Mouse (Mus musculus): ENCODE data around the gene Gm9964. TPM values are rescaled to one million over a fixed set of nuclear protein-coding genes. Genes with fewer than 3 reads are reported as not detected.

The Gm9964 gene
- not detected in 2 replicates for polyA plus RNA-seq (2015; fragmentation: Nextera tagmentation; extraction: Ambion mirVana)

GRCm38 (mm10) chr11:79296856-79297491 is at the start of gene Gm9964:
Gm9964 (minus strand) TSS chr11:79296906.
- H3K9ac ChIP-seq = no peak within 1 kb of the TSS
- no peaks in the 10 kb centered on the region for H3K27me3 ChIP-seq
- no peak for ATAC-seq (ENCODE audit: insufficient read depth)
- WGBS (ENCODE audit: insufficient replicate concordance) = 42% methylated on average over 5 of the region's 5 CpGs
- H3K4me1 ChIP-seq (replicated peaks) = no peaks in the 10 kb centered on the region; the same call in 1 of the 2 replicates
- H3K4me2 ChIP-seq = no peak within 1 kb of the TSS
- H3K4me3 ChIP-seq (replicated peaks) = no peak within 1 kb of the TSS
- H3K27ac ChIP-seq (replicated peaks) = no peak within 1 kb of the TSS
- no peaks in the 10 kb centered on the region for H3K36me3 ChIP-seq (replicated peaks)
- no peaks in the 10 kb centered on the region for H3K9me3 ChIP-seq (replicated peaks)

- Histone ChIP-seq H3K4me1 (replicated peaks) (peaks cover 23% of the 10 kb centered on the region), H3K4me2 (peak overlapping the region; percentile 94), H3K9ac (peak overlapping the region; percentile 84), H3K36me3 (replicated peaks) (no peaks in the 10 kb centered on the region), H3K27me3 (no peaks in the 10 kb centered on the region), H3K4me3 (replicated peaks) (peak overlapping the region; percentile 86), H3K27ac (replicated peaks) (peak overlapping the region; percentile 71), H3K9me3 (replicated peaks) (no peaks in the 10 kb centered on the region)
- ATAC-seq (ENCODE audit: insufficient read depth) = peak; percentile 68
- WGBS (ENCODE audit: insufficient replicate concordance) = 3% methylated on average over 41 of the region's 63 CpGs
Observed at GRCm38 (mm10) chr11:79339808-79340781, 43.4 kb upstream of the Gm9964 start.

- Histone ChIP-seq H3K4me2 (peak within 1 kb of the TSS; percentile 94), H3K36me3 (replicated peaks) (no peaks in the 10 kb centered on the region), H3K27ac (replicated peaks) (peak within 1 kb of the TSS; percentile 71), H3K9ac (peak within 1 kb of the TSS; percentile 84), H3K27me3 (no peaks in the 10 kb centered on the region), H3K4me1 (replicated peaks) (peaks cover 23% of the 10 kb centered on the region), H3K4me3 (replicated peaks) (peak within 1 kb of the TSS; percentile 86), H3K9me3 (replicated peaks) (no peaks in the 10 kb centered on the region)
- ATAC-seq (ENCODE audit: insufficient read depth) = peak; percentile 86
- under 1% methylated on average over 47 of the region's 49 CpGs for whole genome bisulfite sequencing (ENCODE audit: insufficient replicate concordance)
Observed at GRCm38 (mm10) chr11:79339234-79339807, 42.6 kb upstream of the Gm9964 start, which contains the start of gene Nf1. Nf1 (plus strand) TSS chr11:79339693.

- Histone ChIP-seq H3K9me3 (replicated peaks) (no peaks in the 10 kb centered on the region), H3K4me1 (replicated peaks) (peaks cover 23% of the 10 kb centered on the region), H3K9ac (peak overlapping the region; percentile 84), H3K27me3 (no peaks in the 10 kb centered on the region), H3K4me3 (replicated peaks) (peak overlapping the region; percentile 86), H3K36me3 (replicated peaks) (no peaks in the 10 kb centered on the region), H3K27ac (replicated peaks) (no peak overlapping the region), H3K4me2 (peak overlapping the region; percentile 94)
- 39% methylated on average over 4 of the region's 4 CpGs for WGBS (ENCODE audit: insufficient replicate concordance)
- no peak for ATAC-seq (ENCODE audit: insufficient read depth)
Observed at GRCm38 (mm10) chr11:79338621-79339020, 41.9 kb upstream of the Gm9964 start.

GRCm38 (mm10) chr11:79336722-79337267 is 40.1 kb upstream of the Gm9964 start:
- H3K4me2 ChIP-seq = no peak overlapping the region
- no peak for ATAC-seq (ENCODE audit: insufficient read depth)
- H3K9me3 ChIP-seq (replicated peaks) = no peaks in the 10 kb centered on the region
- no peak overlapping the region for H3K4me3 ChIP-seq (replicated peaks)
- H3K9ac ChIP-seq = no peak overlapping the region
- H3K4me1 ChIP-seq (replicated peaks) = peaks cover 23% of the 10 kb centered on the region
- no peaks in the 10 kb centered on the region; the same call in 1 of the 2 replicates for H3K27me3 ChIP-seq
- WGBS (ENCODE audit: insufficient replicate concordance) = 71% methylated on average over 5 of the region's 5 CpGs
- H3K36me3 ChIP-seq (replicated peaks) = no peaks in the 10 kb centered on the region
- H3K27ac ChIP-seq (replicated peaks) = no peak overlapping the region

- 82% methylated on average over 6 of the region's 6 CpGs for WGBS (ENCODE audit: insufficient replicate concordance)
- no peak for ATAC-seq (ENCODE audit: insufficient read depth)
- Histone ChIP-seq H3K4me2 (no peak overlapping the region), H3K27ac (replicated peaks) (no peak overlapping the region), H3K4me1 (replicated peaks) (peaks cover 15% of the 10 kb centered on the region), H3K36me3 (replicated peaks) (no peaks in the 10 kb centered on the region), H3K9me3 (replicated peaks) (no peaks in the 10 kb centered on the region), H3K9ac (no peak overlapping the region), H3K27me3 (no peaks in the 10 kb centered on the region; the same call in 1 of the 2 replicates), H3K4me3 (replicated peaks) (no peak overlapping the region)
Observed at GRCm38 (mm10) chr11:79335077-79335476, 38.4 kb upstream of the Gm9964 start.

- ATAC-seq (ENCODE audit: insufficient read depth) = no peak
- no peaks in the 10 kb centered on the region for H3K36me3 ChIP-seq (replicated peaks)
- WGBS (ENCODE audit: insufficient replicate concordance) = 93% methylated on average over 1 of the region's 1 CpGs
Observed at GRCm38 (mm10) chr11:79329585-79329984, 32.9 kb upstream of the Gm9964 start.

GRCm38 (mm10) chr11:79328060-79328459 is 31.4 kb upstream of the Gm9964 start:
- Histone ChIP-seq H3K27me3 (no peaks in the 10 kb centered on the region; the same call in 1 of the 2 replicates), H3K4me2 (no peak overlapping the region), H3K4me1 (replicated peaks) (no peaks in the 10 kb centered on the region), H3K4me3 (replicated peaks) (no peak overlapping the region), H3K9ac (no peak overlapping the region), H3K36me3 (replicated peaks) (no peaks in the 10 kb centered on the region), H3K27ac (replicated peaks) (no peak overlapping the region), H3K9me3 (replicated peaks) (no peaks in the 10 kb centered on the region)
- ATAC-seq (ENCODE audit: insufficient read depth) = no peak
- WGBS (ENCODE audit: insufficient replicate concordance) = 57% methylated on average over 4 of the region's 4 CpGs

More at GRCm38 (mm10) chr11:79329585-79329984, 32.9 kb upstream of the Gm9964 start:
- Histone ChIP-seq H3K9me3 (replicated peaks) (no peaks in the 10 kb centered on the region), H3K27me3 (no peaks in the 10 kb centered on the region; the same call in 1 of the 2 replicates), H3K9ac (no peak overlapping the region), H3K27ac (replicated peaks) (no peak overlapping the region), H3K4me2 (no peak overlapping the region), H3K4me1 (replicated peaks) (no peaks in the 10 kb centered on the region), H3K4me3 (replicated peaks) (no peak overlapping the region)

GRCm38 (mm10) chr11:79327106-79327505 is 30.4 kb upstream of the Gm9964 start:
- no peaks in the 10 kb centered on the region for H3K4me1 ChIP-seq (replicated peaks)
- no peaks in the 10 kb centered on the region; the same call in 1 of the 2 replicates for H3K27me3 ChIP-seq
- no peak overlapping the region for H3K9ac ChIP-seq
- no peaks in the 10 kb centered on the region for H3K9me3 ChIP-seq (replicated peaks)
- no peak overlapping the region for H3K27ac ChIP-seq (replicated peaks)
- no peak for ATAC-seq (ENCODE audit: insufficient read depth)
- no peaks in the 10 kb centered on the region for H3K36me3 ChIP-seq (replicated peaks)
- H3K4me2 ChIP-seq = no peak overlapping the region
- WGBS (ENCODE audit: insufficient replicate concordance) = 49% methylated on average over 4 of the region's 4 CpGs
- no peak overlapping the region for H3K4me3 ChIP-seq (replicated peaks)

GRCm38 (mm10) chr11:79325663-79326062 is 29.0 kb upstream of the Gm9964 start:
- H3K4me3 ChIP-seq (replicated peaks) = no peak overlapping the region
- no peaks in the 10 kb centered on the region for H3K4me1 ChIP-seq (replicated peaks)
- no peak for ATAC-seq (ENCODE audit: insufficient read depth)
- no peak overlapping the region for H3K4me2 ChIP-seq
- H3K27ac ChIP-seq (replicated peaks) = no peak overlapping the region
- H3K9ac ChIP-seq = no peak overlapping the region
- WGBS (ENCODE audit: insufficient replicate concordance) = 30% methylated on average over 8 of the region's 8 CpGs
- no peaks in the 10 kb centered on the region for H3K9me3 ChIP-seq (replicated peaks)
- no peaks in the 10 kb centered on the region for H3K27me3 ChIP-seq
- H3K36me3 ChIP-seq (replicated peaks) = no peaks in the 10 kb centered on the region

All from liver, embryonic 15.5 days (tissue).